Mouse (Mus musculus): ENCODE measurements around the gene Zdhhc7.

DNA sequence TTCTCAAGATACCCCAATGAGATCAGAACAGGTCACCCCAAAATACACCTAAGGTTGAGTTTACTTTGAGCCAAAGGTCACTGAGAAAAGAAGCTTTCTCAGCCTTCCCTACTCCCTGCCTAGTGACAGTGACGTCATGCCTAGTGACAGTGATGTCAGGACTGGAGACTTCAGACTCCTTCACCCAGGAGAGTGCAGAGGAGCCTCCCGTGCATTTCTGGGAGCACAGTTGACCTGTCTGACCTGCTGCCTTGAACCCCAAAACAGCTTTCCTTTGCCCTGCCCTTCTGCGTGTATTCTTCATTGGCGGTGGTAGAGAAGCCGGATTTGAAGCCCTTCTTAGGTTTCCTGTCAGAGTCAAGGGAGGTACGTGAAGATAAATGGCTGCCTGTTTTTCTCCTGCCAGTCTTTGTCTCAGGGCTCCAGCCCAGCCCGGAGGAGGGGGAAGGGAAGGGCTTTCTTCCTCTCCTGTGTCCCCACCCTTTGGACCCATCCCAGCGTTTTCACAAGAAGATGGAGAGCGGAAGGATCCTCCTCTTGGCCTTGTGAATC, 3.5 kb upstream of the Zdhhc7 start:
- TF ChIP-seq CTCF (IDR thresholded peaks at IDR 0.05; ENCODE audit: borderline replicate concordance, control insufficient read depth, extremely low read depth, insufficient read depth, low read length, poor library complexity) (no peak), POLR2A (IDR thresholded peaks at IDR 0.05; ENCODE audit: control insufficient read depth, extremely low read depth, insufficient read depth, low read length, poor library complexity) (no peak)

All from thymus, adult 2 months (tissue).